Mouse (Mus musculus) heart, postnatal 25 days (tissue): ENCODE results near the gene Sacs. TPM values are rescaled to one million over a fixed set of nuclear protein-coding genes. Genes with fewer than 3 reads are reported as not detected.

Experiments
- total RNA-seq, 2 experiments: library from RNA; stranded (reverse); gene quantifications; 2 replicates each; pipeline ENCODE4 v1.2.3; 2021

Sacs gene
- total RNA-seq, 2 experiments from 2014 or later, result 32.1 to 32.9 TPM

Other genes starting within 250 kb of the Sacs start
- 1 to 10 TPM; 3.8 to 4.9 TPM for gene Tnfrsf19, start 92.0 kb upstream of the Sacs start, total RNA-seq
- gene Sgcg, start 120.0 kb downstream of the Sacs start, total RNA-seq, result 100 to 1,000 TPM; 211 to 227 TPM
- 1 to 10 TPM; 1.2 to 1.8 TPM for gene Arl11, start 171.3 kb downstream of the Sacs start, total RNA-seq
- gene Ebpl, start 222.0 kb downstream of the Sacs start, total RNA-seq, result 1 to 10 TPM; 1.3 TPM